Mouse (Mus musculus): ENCODE measurements at regions not wholly inside any gene's neighbourhood (a gene's known extent, or its start where the extent isn't known, plus 50 kb on each side); places are given as distances from the start of the nearest gene placed in this dataset.

DNA sequence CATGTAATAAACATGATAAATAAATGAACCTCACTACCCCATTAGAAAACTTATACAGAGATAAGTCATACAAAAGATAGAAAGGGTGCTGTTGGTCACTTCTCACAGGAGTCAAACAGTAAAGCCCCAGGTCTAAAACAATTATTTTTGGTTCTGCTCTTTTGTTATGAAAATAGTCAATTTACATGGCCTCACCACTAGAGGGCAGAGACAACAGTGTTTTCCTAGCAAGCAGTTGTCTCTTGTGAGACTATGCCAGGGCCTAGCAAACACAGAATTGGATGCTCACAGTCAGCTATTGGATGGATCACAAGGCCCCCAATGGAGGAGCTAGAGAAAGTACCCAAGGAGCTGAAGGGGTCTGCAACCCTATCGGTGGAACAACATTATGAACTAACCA, 96.3 kb upstream of the 4930550L24Rik start:
- DNase-seq, result peak; percentile 1

Measured in right cerebral cortex, adult 18-20 months (tissue).